Mouse (Mus musculus) olfactory bulb, adult 2 months (tissue): ENCODE results near the gene Fhad1. TPM values are rescaled to one million over a fixed set of nuclear protein-coding genes. Genes with fewer than 3 reads are reported as not detected.
"Not testable (repeated sequence)": the region's sequence is repeated elsewhere in the genome, so short reads cannot be mapped to it uniquely, and the experiment has no call there.

ENCODE experiments used
- H3K27ac ChIP-seq: fragments of 200-500 bp; 2 replicates; pipeline ENCODE4 v1.5.1; 2012; ENCODE audit warnings: low read depth, low read length; ENCODE audit not compliant: insufficient read depth
- H3K4me1 ChIP-seq: fragments of 200-500 bp; 2 replicates; pipeline ENCODE4 v1.6.1; 2012; ENCODE audit warnings: low read length; ENCODE audit not compliant: control insufficient read depth, insufficient read depth
- H3K4me3 ChIP-seq: fragments of 200-500 bp; 2 replicates; pipeline ENCODE4 v1.5.1; 2012; ENCODE audit warnings: mild to moderate bottlenecking, low read depth, low read length, moderate library complexity; ENCODE audit not compliant: insufficient read depth
- CTCF ChIP-seq: fragments of 200-500 bp; IDR thresholded peaks from 2 replicates; pipeline ENCODE4 v1.5.1; 2012; ENCODE audit warnings: low read depth, mild to moderate bottlenecking, low read length, moderate library complexity; ENCODE audit not compliant: insufficient read depth
- POLR2A ChIP-seq: fragments of 200-500 bp; IDR thresholded peaks from 2 replicates; pipeline ENCODE4 v1.6.1; 2012; ENCODE audit warnings: mild to moderate bottlenecking, low read depth, low read length, moderate library complexity; ENCODE audit not compliant: insufficient read depth
- WGBS: fragments of 180-500 bp; shearing (Covaris S2); methylation state at CpG from one replicate; pipeline ENCODE4 v1.1.7; 2018; 5-methylcytosine and 5-hydroxymethylcytosine counted together
- polyA plus RNA-seq: library from polyadenylated mRNA; stranded (reverse); fragments of >200 nt; gene quantifications from 2 replicates; pipeline ENCODE4 v1.2.4, GENCODE M21; 2012; ENCODE audit warnings: low replicate concordance; ENCODE audit not compliant: missing spikeins, insufficient read depth, insufficient read length

Gene Fhad1
- polyA plus RNA-seq, 1 experiment: not detected

DNA sequence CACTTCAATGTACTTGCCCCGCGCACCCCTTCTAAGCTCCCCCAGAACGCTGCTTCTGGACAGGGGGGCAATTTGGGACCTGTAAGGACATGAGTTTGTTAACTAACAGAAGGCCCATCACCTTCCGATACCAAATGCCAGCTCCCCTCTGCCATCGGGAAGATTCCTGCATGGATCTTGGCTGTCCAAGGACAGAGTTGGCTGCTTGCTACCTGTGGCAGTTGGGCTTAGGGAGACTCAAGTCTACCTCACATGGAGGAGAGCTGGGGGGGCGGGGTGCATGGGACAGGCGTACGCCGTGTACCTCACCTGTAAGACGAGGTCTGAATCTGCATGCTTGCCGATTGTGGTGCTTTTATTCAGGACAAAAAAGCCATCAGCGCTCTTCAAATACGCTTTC lies 3.6 kb downstream of the Fhad1 start:
- Histone ChIP-seq H3K4me1 (peaks cover 18% of the 10 kb centered on the region), H3K27ac (no peak overlapping the region), H3K4me3 (no peak overlapping the region)
- no peak for TF ChIP-seq CTCF
- no peak for TF ChIP-seq POLR2A
- WGBS: 93% methylated on average over 13 of the region's 13 CpGs

DNA sequence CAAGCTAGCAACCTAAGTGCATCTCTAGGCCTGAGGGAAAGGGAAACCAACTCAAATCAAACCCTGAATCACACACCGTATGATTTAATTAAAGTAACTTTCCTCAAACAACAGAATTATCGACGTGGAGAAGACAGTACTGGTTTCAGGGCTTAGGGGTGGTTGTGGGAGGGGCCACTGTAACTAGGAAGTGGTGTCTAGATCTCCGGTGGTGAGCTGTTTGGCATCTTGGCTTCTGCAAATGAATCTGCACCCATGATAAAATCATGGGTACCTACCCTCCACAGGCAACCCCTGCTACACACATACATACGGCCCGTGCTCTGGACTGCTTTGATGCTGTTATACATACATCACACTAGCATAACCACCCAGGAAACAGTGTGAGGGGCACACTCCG lies 4.4 kb downstream of the Fhad1 start:
- peaks cover 15% of the 10 kb centered on the region for H3K4me1 ChIP-seq
- no peak for TF ChIP-seq POLR2A
- TF ChIP-seq CTCF: no peak
- H3K4me3 ChIP-seq: no peak overlapping the region
- 68% methylated on average over 7 of the region's 7 CpGs for WGBS
- H3K27ac ChIP-seq: no peak overlapping the region

DNA sequence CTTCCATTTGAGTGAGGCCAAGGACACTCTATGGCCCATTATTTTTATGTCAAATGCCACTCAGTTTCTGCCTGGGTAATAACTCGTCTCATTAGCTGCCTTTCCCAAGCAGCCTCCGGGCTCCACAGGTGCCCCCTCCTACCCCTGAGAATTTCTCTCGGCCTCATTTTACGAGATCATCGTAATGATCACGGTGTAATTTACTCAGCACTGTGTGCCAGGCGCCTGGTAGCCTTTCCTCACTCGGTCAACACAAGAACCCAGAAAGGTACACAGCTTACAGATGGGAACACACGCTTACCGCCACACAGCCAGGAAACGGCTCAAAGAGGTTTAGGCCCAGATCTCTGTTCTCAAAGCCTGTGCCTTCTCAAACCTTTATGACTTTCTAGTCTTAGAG lies 6.7 kb downstream of the Fhad1 start:
- WGBS: 79% methylated on average over 11 of the region's 11 CpGs
- no peak overlapping the region for H3K27ac ChIP-seq
- peaks cover 6% of the 10 kb centered on the region; the same call in 1 of the 2 replicates for H3K4me1 ChIP-seq
- TF ChIP-seq CTCF: no peak
- TF ChIP-seq POLR2A: no peak
- no peak overlapping the region for H3K4me3 ChIP-seq

DNA sequence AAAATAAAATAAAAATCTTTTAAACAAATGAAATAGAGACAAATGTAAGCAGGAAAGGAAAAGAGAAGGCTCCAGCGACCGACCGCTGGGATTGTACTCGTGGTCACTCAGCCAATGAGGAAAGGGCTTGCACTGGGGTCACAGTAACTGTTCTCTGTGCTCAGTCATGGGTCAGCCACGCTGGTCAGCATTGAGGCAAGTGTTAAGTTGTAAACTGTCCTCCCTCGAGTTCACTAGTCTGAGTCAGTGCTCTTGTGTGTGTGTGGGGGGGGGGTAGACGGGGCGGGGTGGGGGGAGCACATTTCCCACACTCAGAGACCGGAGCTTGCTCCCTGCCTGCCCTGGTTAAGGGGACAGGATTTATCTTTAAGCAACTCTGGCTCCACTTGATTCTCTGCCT lies 14.3 kb downstream of the Fhad1 start:
- Histone ChIP-seq H3K27ac (no peak overlapping the region), H3K4me3 (no peak overlapping the region), H3K4me1 (peaks cover 5% of the 10 kb centered on the region)
- no peak for TF ChIP-seq CTCF
- no peak for TF ChIP-seq POLR2A
- 63% methylated on average over 9 of the region's 9 CpGs for WGBS

DNA sequence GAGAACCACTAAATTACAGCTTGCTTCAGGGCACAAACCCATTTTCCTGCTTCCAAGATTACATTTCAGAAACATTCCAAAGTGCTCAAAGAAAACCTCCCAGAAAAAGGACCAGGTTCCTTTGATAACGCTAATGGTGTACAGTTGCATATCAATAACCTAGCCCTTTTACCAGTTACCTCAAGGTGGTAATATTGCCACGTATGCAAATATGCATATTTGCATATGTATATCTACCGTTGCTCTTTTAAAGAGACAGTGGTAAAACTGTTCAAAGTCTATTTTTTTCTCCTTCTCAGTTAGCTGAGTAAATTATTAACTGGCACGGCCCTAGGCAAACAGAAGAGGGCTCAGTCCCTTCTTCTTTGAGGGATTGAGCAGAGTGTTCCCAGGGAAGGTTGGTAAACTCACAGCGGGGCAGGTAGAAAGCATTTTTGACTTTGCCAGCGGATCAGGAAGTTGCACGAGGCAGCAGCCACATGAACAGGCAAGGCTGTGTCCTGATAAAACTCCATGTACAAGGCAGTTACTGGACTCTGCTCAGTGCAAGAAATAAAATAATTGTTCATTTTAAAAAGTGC lies 15.3 kb downstream of the Fhad1 start:
- Histone ChIP-seq H3K4me1 (peaks cover 5% of the 10 kb centered on the region), H3K4me3 (no peak overlapping the region), H3K27ac (no peak overlapping the region)
- no peak for TF ChIP-seq CTCF
- TF ChIP-seq POLR2A: no peak
- 55% methylated on average over 7 of the region's 7 CpGs for WGBS

DNA sequence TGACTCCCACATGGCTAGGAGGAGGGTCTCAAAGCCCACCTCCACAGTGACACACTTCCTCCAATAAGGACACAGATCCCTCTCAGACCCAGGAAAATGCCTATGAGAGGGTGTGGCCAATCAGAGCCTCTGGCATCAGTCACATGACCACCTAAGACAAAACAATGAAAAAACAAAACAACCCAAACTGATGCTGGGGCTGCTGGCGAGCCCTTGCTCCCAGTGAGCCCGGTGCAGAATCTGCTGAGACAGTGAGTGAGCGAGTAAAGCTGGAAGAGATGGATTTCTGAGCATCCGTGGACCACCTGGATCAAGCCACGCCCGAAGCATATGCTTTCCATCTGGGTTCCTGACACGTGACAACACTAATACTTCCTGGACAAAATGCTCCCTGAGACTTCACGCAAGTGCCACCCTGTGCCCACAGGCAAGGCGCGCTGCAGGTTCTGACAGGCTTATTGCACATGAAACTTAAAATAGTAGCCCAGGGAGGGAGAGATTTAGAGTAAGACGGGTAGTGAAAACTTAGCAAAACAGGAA lies 16.5 kb downstream of the Fhad1 start:
- TF ChIP-seq POLR2A (no peak), CTCF (no peak)
- Histone ChIP-seq H3K27ac (no peak overlapping the region), H3K4me1 (peaks cover 5% of the 10 kb centered on the region), H3K4me3 (peak overlapping the region; percentile 33; the same call in 1 of the 2 replicates)
- 14% methylated on average over 11 of the region's 11 CpGs for WGBS

DNA sequence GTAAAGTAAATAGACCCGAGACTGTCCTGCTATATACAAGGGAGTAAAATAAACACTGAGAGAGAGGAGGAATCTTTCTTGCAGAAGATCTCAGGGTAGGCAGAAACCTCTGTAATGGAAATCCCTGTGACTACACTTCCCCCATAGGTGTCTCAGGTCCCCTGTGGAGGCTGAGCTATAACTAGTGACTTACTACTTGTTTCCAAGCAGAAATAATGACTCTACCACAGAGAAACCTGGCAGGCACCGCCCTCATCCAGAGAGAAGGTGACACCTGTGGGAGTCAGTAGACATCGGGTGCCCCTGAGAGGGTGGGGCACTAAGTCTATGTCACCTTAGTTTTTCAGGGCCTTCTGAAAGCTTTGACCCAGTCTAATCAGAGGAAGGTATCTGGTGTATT lies 18.0 kb downstream of the Fhad1 start:
- Histone ChIP-seq H3K27ac (no peak overlapping the region), H3K4me1 (peaks cover 8% of the 10 kb centered on the region), H3K4me3 (no peak overlapping the region)
- WGBS: 55% methylated on average over 3 of the region's 3 CpGs
- TF ChIP-seq POLR2A: no peak
- TF ChIP-seq CTCF: no peak

DNA sequence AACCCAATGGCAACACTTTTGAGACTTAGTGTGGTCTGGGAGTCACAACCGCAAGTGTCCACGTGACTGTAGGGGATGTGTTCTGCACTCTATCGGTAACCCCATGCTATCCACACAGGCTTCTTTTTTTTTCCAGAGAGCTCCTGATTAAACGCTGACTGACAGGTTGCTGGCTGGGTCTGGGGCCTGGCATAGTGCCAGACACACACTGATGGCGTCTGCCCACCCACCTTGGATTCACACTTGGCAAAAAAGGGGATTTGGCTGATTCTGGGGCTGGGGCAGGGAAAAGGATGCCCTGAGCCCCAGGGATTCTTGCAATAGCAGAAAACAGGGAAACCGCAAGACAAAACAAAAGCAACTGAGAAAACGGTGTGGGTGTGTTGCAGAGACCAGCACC lies 18.8 kb downstream of the Fhad1 start:
- Histone ChIP-seq H3K4me3 (no peak overlapping the region), H3K4me1 (peaks cover 8% of the 10 kb centered on the region), H3K27ac (no peak overlapping the region)
- no peak for TF ChIP-seq POLR2A
- 28% methylated on average over 7 of the region's 7 CpGs for WGBS

DNA sequence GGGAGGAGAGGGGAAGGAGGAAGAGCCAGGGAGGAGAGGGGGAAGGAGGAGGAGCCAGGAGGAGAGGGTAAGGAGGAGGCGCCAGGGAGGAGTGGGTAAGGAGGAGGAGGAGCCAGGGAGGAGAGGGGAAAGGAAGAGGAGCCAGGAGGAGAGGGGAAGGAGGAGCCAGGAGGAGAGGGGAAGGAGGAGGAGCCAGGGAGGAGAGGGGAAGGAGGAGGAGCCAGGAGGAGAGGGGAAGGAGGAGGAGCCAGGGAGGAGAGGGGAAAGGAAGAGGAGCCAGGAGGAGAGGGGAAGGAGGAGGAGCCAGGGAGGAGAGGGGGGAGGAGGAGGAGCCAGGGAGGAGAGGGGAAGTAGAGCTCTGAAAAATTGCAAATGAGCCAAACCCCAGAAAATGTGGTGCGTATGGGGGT lies 20.8 kb downstream of the Fhad1 start:
- H3K4me1 ChIP-seq, H3K27ac ChIP-seq, H3K4me3 ChIP-seq: not testable (repeated sequence)
- 53% methylated on average over 2 of the region's 2 CpGs for WGBS

DNA sequence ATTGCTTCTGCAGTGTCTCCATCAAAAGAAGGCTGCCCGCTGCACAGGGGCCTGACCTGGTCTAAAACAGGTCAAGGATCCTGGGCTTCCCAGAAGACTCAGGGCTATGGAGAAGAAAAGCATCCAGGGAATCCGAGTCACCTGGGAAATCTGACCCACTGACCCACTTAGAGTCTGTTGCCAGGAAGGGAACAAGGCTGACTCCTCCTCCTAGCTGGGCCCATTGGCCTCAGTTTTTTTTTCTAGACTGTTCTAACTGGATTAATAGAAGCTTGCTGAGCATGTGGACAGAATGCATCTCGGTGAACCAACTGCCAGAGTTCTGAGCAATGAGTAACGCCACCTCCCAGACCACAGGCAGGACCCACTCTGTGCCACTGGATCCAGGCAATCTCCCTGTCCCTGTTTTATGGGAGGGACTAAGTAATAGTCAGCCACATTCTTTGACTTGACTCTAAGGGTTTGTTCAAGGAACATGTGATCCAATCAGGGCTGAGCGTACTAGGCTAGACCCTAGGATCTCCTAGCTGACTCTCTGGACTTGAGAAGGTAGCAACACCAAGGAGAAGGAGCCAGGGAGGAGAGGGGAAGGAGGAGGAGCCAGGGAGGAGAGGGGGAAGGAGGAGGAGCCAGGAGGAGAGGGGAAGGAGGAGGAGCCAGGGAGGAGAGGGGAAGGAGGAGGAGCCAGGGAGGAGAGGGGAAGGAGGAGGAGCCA lies 21.4 kb downstream of the Fhad1 start:
- peaks cover 7% of the 10 kb centered on the region for H3K4me1 ChIP-seq
- WGBS: 83% methylated on average over 5 of the region's 5 CpGs
- no peak overlapping the region for H3K4me3 ChIP-seq
- H3K27ac ChIP-seq: no peak overlapping the region
- TF ChIP-seq POLR2A (no peak), CTCF (no peak)
